Mouse (Mus musculus) lung, adult 2 months (tissue): ENCODE measurements around the gene St7.

Experiments
- CTCF ChIP-seq: fragments of 200-500 bp; IDR thresholded peaks from 2 replicates; pipeline ENCODE4 v1.5.1; 2011; ENCODE audit warnings: mild to moderate bottlenecking, low read length, control low read depth; ENCODE audit not compliant: insufficient read depth
- POLR2A ChIP-seq: fragments of 200-500 bp; IDR thresholded peaks from 2 replicates; pipeline ENCODE4 v1.6.1; 2011; ENCODE audit warnings: low read depth, mild to moderate bottlenecking, control low read depth, low read length, borderline replicate concordance; ENCODE audit errors: extremely low read depth

DNA sequence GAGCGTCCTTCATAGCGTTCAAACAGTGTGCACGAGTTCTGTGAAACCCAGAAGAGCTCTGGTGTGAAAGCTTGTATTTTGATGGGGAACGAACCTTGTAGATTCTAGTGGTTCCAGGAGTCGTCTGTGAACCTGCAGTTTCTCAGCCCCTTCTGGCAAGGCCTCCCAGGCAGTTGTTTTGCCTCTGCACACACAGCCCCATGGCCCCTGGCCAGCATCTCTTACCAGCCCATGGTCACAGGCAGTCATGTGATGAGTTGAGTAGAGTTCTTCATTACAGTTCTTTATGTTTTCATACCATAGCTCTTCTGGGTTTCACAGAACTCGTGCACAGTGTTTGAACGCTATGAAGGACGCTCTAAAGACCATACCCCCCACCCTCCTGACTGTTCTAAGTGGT, 240.1 kb downstream of the St7 start:
- TF ChIP-seq CTCF, result no peak
- TF ChIP-seq POLR2A, result no peak
